Mouse (Mus musculus): ENCODE results near the gene Rsph9.

DNA sequence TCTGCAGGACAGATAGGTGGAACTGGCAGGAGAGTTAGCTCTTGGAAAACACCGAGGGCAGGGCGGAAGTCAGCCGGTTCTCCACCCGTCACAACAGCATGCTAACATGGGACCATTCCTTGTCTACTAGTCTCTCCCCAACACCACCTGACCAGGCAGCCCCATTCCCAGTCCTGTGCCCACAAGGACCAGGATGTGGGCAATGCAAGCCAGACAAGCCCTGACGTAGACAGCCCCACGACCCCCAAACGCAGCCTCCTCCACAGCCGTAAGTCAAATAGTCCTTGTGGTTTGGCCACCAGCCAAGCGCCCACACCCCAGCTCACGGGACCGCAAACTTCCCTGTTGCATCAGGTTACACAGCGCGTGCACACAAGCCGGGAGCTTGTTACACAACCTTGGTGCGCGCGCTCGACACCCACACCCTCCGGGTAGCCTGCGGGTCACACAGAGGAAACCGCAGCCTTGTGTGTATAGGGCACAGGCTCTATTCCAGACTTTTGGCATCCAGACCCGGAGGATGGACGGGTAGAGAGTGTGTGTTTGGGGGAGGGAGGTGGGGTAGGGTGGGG is 70.2 kb downstream of the Rsph9 start:
- TF ChIP-seq CTCF (IDR thresholded peaks at IDR 0.05; ENCODE audit: borderline replicate concordance, insufficient read depth, low read depth, low read length) (no peak), POLR2A (IDR thresholded peaks at IDR 0.05; ENCODE audit: borderline replicate concordance, insufficient read depth, low read length) (no peak)

Data from cerebellum, adult 2 months (tissue).